Mouse (Mus musculus): ENCODE results near the gene Arhgap5.

DNA sequence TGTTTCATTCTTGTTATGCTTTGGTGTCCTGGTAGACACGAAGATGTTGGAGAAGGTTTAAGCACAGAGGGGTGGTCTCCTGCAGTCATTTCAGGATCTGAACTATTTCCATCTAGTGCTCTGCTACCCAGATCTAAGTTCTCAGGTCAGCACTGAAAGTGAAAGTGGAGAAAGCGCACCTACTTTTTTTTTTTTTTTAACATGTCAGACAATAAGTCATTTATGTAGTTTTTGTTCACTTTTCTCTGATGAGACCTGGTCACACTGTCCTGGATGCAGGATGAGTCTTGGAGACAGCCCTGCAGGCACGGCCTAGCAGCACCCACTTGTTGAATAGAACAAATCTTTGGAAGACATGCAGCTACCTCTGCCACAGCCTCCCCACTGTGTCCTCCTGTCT lies 111.9 kb downstream of the Arhgap5 start:
- TF ChIP-seq HCFC1 (IDR thresholded peaks at IDR 0.05; ENCODE audit: borderline replicate concordance, insufficient read depth, low read length) (no peak), CHD2 (IDR thresholded peaks at IDR 0.05; ENCODE audit: low read depth, low read length) (no peak)

Measured in ES-E14 (cell line).